Mouse (Mus musculus): ENCODE measurements around the gene Gmppa. TPM values are rescaled to one million over a fixed set of nuclear protein-coding genes. Genes with fewer than 3 reads are reported as not detected.
A peak's percentile ranks its signal among the peaks of the same experiment; 100 is the strongest.

Gene Gmppa
- polyA plus RNA-seq, 1 experiment = 82.4 TPM

DNA sequence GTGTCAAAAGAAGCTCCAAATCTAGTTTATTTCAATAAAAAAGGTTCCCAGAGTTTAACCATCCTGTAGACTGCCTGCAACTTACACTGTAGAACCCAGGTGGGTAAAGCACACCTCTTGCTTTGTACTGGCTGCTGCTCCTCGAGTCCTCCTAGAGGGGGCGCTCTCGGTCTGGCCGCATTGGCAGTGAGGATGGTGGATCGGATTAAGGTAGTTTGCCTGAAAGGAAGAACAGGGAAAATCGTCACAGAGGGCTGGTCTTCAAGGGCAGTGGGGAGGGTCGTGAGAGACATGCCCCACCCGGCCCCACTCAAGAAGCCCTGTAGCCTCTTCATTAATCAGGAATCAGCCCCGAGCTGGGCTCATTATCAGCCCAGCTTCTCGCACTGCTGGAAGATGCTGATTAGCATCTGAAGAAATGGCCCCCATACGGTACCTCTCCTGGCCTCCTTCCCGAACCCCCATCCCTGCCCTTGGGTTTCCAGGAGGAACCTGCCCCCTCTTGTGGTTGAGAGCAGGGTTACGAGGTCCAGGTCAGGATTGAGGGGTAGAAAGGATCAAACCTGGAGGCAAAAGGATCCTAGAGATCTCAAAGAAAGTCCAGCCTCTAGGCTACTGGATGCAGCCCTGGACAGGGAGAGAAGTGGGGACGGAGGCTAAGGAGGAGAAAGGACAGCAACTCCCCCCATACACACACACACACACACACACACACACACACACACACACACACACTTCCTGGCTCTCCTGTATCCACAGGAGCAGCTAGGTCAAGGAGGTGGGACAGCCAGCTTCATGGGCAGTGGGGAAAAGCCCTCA lies 21.2 kb downstream of the Gmppa start:
- H3K4me1 ChIP-seq (ENCODE audit: control insufficient read depth, insufficient read depth, low read length) = no peaks in the 10 kb centered on the region
- no peak overlapping the region for H3K27ac ChIP-seq (ENCODE audit: insufficient read depth, low read depth, low read length)

DNA sequence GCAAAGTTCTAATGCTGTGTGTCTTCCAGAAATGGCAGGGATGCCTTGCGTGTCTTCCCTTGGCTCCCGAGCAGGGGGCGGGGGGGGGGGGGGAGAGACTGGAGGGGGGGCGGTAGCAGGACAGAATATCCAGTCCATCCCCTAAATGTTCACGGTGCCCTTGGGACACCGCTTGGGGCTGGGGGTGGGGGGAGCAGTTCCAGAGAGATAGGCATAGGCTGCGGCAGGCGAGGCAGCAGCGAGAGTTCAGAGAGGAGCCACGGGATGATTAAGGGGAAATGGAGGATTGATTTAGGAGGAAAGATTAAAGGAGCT lies 21.9 kb downstream of the Gmppa start:
- no peak for TF ChIP-seq POLR2A (IDR thresholded peaks at IDR 0.05; ENCODE audit: low read depth, low read length)
- no peak for TF ChIP-seq CTCF (conservative IDR thresholded peaks at IDR 0.05; ENCODE audit: insufficient read depth, insufficient read length, low read depth, low read length)
- 11% methylated on average over 10 of the region's 10 CpGs for WGBS
- H3K36me3 ChIP-seq (ENCODE audit: control insufficient read depth, insufficient read depth, low read length) = no peaks in the 10 kb centered on the region
- no peaks in the 10 kb centered on the region for H3K4me1 ChIP-seq (ENCODE audit: control insufficient read depth, insufficient read depth, low read length)
- DNase-seq = no peak
- no peaks in the 10 kb centered on the region; the same call in 1 of the 2 replicates for H3K27me3 ChIP-seq (replicated peaks; ENCODE audit: control insufficient read depth, insufficient read depth, low read length)
- H3K4me3 ChIP-seq (ENCODE audit: insufficient read depth, low read depth, low read length) = no peak overlapping the region
- H3K27ac ChIP-seq (ENCODE audit: insufficient read depth, low read depth, low read length) = no peak overlapping the region

More for the DNA sequence above, 21.2 kb downstream of the Gmppa start:
- TF ChIP-seq CTCF (conservative IDR thresholded peaks at IDR 0.05; ENCODE audit: insufficient read depth, insufficient read length, low read depth, low read length) (peak; percentile 34; the same call in 1 of the 2 replicates), POLR2A (IDR thresholded peaks at IDR 0.05; ENCODE audit: low read depth, low read length) (no peak)
- Histone ChIP-seq H3K27me3 (replicated peaks; ENCODE audit: control insufficient read depth, insufficient read depth, low read length) (no peaks in the 10 kb centered on the region; the same call in 1 of the 2 replicates), H3K36me3 (ENCODE audit: control insufficient read depth, insufficient read depth, low read length) (no peaks in the 10 kb centered on the region), H3K4me3 (ENCODE audit: insufficient read depth, low read depth, low read length) (no peak overlapping the region)
- no peak for DNase-seq
- 30% methylated on average over 14 of the region's 14 CpGs for WGBS

DNA sequence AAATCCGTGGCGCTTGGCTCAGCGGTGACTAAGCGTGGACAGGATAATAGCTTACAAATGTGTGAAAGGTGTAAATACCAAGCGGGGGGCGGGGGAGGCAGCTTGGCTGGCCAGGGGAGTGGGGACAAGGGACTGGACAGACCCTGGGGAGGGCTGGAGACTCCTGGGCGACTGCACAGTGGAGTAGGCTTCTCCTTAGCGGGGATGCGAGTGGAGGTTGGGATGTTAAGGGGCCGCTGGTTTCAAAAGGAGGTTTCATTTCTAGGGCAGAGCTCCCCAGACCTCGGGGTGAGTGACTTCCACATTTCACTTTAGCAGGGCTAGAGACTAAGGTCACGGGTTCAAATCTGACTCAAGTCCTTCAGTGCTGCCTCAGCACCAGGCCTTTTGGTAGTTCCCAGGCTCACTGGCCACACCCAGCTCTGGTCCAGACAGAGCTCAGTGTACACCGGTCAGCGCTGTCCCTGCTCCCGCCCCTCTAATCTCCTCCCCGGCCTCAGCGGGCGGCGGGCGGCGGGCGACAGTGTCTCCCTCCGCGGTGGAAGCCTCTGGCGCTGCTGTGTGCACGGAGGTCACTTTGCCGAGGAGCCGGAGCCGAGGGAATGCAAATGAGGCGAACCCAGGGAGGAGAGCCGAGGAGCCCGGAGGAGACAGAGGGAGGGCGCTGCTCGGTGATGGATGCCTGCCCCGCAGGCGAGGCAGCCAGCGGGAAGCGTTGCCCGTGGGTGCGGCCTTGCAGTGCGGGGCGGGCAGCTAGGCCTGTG lies 22.5 kb downstream of the Gmppa start:
- Histone ChIP-seq H3K27me3 (replicated peaks; ENCODE audit: control insufficient read depth, insufficient read depth, low read length) (no peaks in the 10 kb centered on the region; the same call in 1 of the 2 replicates), H3K27ac (ENCODE audit: insufficient read depth, low read depth, low read length) (no peak overlapping the region), H3K4me3 (ENCODE audit: insufficient read depth, low read depth, low read length) (peak overlapping the region; percentile 2; the same call in 1 of the 2 replicates), H3K36me3 (ENCODE audit: control insufficient read depth, insufficient read depth, low read length) (no peaks in the 10 kb centered on the region), H3K4me1 (ENCODE audit: control insufficient read depth, insufficient read depth, low read length) (no peaks in the 10 kb centered on the region)
- TF ChIP-seq POLR2A (IDR thresholded peaks at IDR 0.05; ENCODE audit: low read depth, low read length) (no peak), CTCF (conservative IDR thresholded peaks at IDR 0.05; ENCODE audit: insufficient read depth, insufficient read length, low read depth, low read length) (no peak)
- 7% methylated on average over 40 of the region's 42 CpGs for WGBS
- peak; percentile 38 for DNase-seq

DNA sequence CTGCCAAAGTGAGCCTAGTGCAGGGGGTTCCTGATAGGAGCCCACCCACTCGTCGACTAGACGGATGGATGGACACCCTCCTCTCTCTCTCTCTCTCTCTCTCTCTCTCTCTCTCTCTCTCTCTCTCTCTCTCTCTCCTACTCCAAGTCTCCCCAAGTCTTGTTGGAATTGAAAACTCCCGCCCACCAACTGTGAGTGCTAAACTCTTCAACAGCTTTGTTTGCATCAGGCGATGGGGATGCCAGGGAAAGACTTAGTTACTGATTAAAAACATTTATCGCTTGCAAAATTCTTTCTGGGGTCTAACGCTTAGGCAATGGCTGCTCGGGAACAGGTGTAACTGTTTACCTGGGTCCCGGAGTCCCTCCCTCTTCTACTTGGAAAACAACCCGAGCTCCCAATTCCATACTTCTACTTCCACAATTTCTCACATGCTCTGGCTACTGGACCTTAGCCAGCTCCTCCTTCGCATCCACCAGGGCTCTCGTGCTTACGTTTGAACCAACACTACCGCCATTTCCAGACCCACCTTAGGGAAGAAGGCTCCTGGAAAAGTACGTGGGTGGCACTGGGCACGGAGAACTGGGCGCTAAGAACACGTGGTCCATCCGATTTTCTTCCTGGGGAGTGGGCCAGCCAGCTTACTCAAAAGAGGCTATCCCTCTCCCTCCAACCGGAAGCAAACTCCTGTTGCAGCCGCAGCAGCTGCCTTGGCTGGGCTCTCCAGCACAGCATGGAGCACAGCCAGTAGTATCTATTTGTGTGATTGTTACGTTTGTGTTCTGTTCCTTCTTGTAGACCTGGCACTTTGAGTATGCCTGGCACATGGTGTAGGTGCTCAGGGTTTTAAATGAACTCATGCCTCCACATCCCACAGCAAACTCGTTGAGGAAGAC lies 23.3 kb downstream of the Gmppa start:
- TF ChIP-seq CTCF (conservative IDR thresholded peaks at IDR 0.05; ENCODE audit: insufficient read depth, insufficient read length, low read depth, low read length) (no peak), POLR2A (IDR thresholded peaks at IDR 0.05; ENCODE audit: low read depth, low read length) (no peak)
- Histone ChIP-seq H3K4me1 (ENCODE audit: control insufficient read depth, insufficient read depth, low read length) (no peaks in the 10 kb centered on the region), H3K4me3 (ENCODE audit: insufficient read depth, low read depth, low read length) (peak overlapping the region; percentile 2; the same call in 1 of the 2 replicates), H3K36me3 (ENCODE audit: control insufficient read depth, insufficient read depth, low read length) (no peaks in the 10 kb centered on the region), H3K27me3 (replicated peaks; ENCODE audit: control insufficient read depth, insufficient read depth, low read length) (no peaks in the 10 kb centered on the region; the same call in 1 of the 2 replicates), H3K27ac (ENCODE audit: insufficient read depth, low read depth, low read length) (no peak overlapping the region)
- 11% methylated on average over 21 of the region's 23 CpGs for WGBS
- DNase-seq = no peak

DNA sequence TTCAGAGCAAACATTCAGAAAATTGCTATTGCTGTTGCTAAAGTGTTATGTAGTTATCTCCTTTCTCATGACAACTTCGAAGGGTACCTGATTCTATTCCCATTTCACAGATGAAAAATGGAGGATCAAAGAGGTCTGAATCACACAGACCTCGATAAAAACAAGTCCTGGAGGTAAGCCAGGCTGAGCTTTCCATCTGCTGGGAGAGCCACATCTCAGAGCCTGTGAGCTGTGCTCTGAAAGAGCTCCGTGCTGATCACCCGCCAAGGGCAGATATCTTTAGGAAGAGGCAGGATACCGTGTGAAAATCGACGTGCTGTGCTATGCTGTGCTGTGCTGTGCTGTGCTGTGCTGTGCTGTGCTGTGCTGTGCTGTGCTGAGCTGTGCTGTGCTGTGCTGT lies 24.6 kb downstream of the Gmppa start:
- TF ChIP-seq POLR2A (IDR thresholded peaks at IDR 0.05; ENCODE audit: low read depth, low read length) (no peak), CTCF (conservative IDR thresholded peaks at IDR 0.05; ENCODE audit: insufficient read depth, insufficient read length, low read depth, low read length) (no peak)
- Histone ChIP-seq H3K27me3 (replicated peaks; ENCODE audit: control insufficient read depth, insufficient read depth, low read length) (no peaks in the 10 kb centered on the region; the same call in 1 of the 2 replicates), H3K4me3 (ENCODE audit: insufficient read depth, low read depth, low read length) (no peak overlapping the region), H3K27ac (ENCODE audit: insufficient read depth, low read depth, low read length) (no peak overlapping the region), H3K4me1 (ENCODE audit: control insufficient read depth, insufficient read depth, low read length) (no peaks in the 10 kb centered on the region), H3K36me3 (ENCODE audit: control insufficient read depth, insufficient read depth, low read length) (no peaks in the 10 kb centered on the region)
- WGBS = 69% methylated on average over 7 of the region's 7 CpGs
- DNase-seq = no peak

DNA sequence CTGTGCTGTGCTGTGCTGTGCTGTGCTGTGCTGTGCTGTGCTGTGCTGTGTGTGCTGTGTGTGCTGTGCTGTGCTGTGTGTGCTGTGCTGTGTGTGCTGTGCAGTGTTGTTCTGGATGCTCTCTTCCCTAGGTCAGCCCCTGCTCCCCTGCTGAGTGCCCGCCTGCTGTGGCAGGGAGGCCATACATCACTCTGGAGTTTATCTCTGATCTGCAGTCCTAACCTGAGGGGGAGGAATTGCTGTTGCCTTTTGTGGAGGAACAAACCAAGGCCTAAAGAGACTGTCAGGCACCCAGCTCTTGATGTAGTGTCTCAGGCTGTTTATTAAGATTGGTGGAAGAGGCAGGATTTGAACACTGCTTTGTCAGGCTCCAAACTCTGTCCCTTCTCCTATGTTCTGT lies 26.9 kb downstream of the Gmppa start:
- Histone ChIP-seq H3K36me3 (ENCODE audit: control insufficient read depth, insufficient read depth, low read length) (no peaks in the 10 kb centered on the region), H3K4me1 (ENCODE audit: control insufficient read depth, insufficient read depth, low read length) (no peaks in the 10 kb centered on the region), H3K4me3 (ENCODE audit: insufficient read depth, low read depth, low read length) (no peak overlapping the region), H3K27ac (ENCODE audit: insufficient read depth, low read depth, low read length) (no peak overlapping the region), H3K27me3 (replicated peaks; ENCODE audit: control insufficient read depth, insufficient read depth, low read length) (no peaks in the 10 kb centered on the region)
- WGBS = 81% methylated on average over 1 of the region's 1 CpGs
- DNase-seq = no peak
- TF ChIP-seq CTCF (conservative IDR thresholded peaks at IDR 0.05; ENCODE audit: insufficient read depth, insufficient read length, low read depth, low read length) = no peak
- no peak for TF ChIP-seq POLR2A (IDR thresholded peaks at IDR 0.05; ENCODE audit: low read depth, low read length)

Measured in kidney, adult 2 months (tissue).